Mouse (Mus musculus) C2C12 (cell line): ENCODE data around the gene S100a3. TPM values are rescaled to one million over a fixed set of nuclear protein-coding genes. Genes with fewer than 3 reads are reported as not detected.

Experiments
- H3K27me3 ChIP-seq: one replicate; pipeline ENCODE4 v1.6.1; 2011; ENCODE audit not compliant: control insufficient read depth, insufficient read depth, insufficient read length
- H3K36me3 ChIP-seq: one replicate; pipeline ENCODE4 v1.6.1; 2011; ENCODE audit not compliant: control insufficient read depth, insufficient read depth
- H3K4me3 ChIP-seq: one replicate; pipeline ENCODE4 v1.5.1; 2011; ENCODE audit warnings: mild to moderate bottlenecking, control low read depth; ENCODE audit not compliant: poor library complexity, insufficient read depth, severe bottlenecking
- H3K79me2 ChIP-seq: one replicate; pipeline ENCODE4 v1.6.1; 2011; ENCODE audit not compliant: control insufficient read depth, insufficient read depth
- H3K79me3 ChIP-seq: one replicate; pipeline ENCODE4 v1.6.1; 2011; ENCODE audit warnings: low read depth, control low read depth
- H3ac ChIP-seq: one replicate; pipeline ENCODE3; 2011; ENCODE audit warnings: low read depth; ENCODE audit not compliant: control insufficient read depth, insufficient read length
- CEBPB ChIP-seq: IDR thresholded peaks from one replicate; pipeline ENCODE4 v1.6.1; 2011; ENCODE audit warnings: low read depth, mild to moderate bottlenecking, control low read depth, moderate library complexity
- CTCF ChIP-seq: IDR thresholded peaks from one replicate; pipeline ENCODE4 v1.5.1; 2011; ENCODE audit not compliant: control insufficient read depth, insufficient read depth, insufficient read length
- FOSL1 ChIP-seq: IDR thresholded peaks from one replicate; pipeline ENCODE4 v1.8.0; 2011; ENCODE audit warnings: mild to moderate bottlenecking, low read length; ENCODE audit not compliant: poor library complexity, insufficient read depth, severe bottlenecking
- MAX ChIP-seq: IDR thresholded peaks from one replicate; pipeline ENCODE4 v1.6.1; 2011; ENCODE audit warnings: mild to moderate bottlenecking, control low read depth
- MYOD1 ChIP-seq: IDR thresholded peaks from one replicate; pipeline ENCODE4 v1.6.1; 2011; ENCODE audit warnings: low read depth; ENCODE audit not compliant: control insufficient read depth, insufficient read length
- MYOG ChIP-seq: IDR thresholded peaks from one replicate; pipeline ENCODE4 v1.6.1; 2011; ENCODE audit not compliant: control insufficient read depth, insufficient read length; ENCODE audit errors: extremely low read depth
- USF1 ChIP-seq: IDR thresholded peaks from one replicate; pipeline ENCODE4 v1.6.1; 2011; ENCODE audit warnings: low read depth, mild to moderate bottlenecking, control low read depth, moderate library complexity
- polyA plus RNA-seq: library from polyadenylated mRNA; unstranded; fragments of >200 nt; fragmentation: generic; extraction: Trizol; gene quantifications from one replicate; pipeline ENCODE4 v1.2.1, GENCODE M21; 2012; ENCODE audit warnings: missing spikeins

S100a3 gene
- polyA plus RNA-seq, 1 experiment, result 22.0 TPM

DNA sequence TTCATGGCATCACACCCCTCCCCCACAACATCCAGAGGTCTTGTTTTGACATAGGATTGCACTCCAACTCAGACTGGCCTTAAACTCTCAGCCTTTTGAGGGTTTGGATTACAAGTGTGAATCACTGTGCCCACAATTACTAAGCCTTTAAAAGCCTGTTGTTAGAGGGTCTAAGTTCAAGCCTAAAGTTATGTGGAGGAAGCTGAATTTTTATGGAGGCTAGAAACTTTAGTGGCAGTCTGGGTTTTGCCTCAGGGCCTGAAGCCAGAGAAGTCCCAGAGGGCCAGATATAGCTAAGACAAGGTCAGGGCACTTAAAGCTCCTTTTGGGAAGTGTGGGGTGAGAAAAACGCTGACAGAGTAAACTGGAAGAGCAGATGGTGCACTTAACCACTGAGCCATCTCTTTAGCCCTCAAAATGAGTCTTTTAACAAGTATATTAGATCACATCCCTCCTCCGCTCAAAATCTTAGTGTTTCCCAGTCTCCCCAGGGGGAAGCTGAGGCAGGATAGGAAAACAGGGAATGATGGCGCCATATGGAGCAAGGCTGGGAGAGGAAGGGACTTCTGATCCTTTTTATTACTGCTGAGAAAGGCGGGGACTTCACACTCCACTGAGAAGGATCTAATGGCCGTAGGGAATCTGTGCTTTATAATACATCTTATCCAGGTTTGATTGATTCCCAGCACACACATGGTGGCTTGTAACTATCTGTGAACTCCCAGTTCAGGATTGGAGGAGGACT lies 10.5 kb upstream of the S100a3 start:
- Histone ChIP-seq H3K79me2 (no peaks in the 10 kb centered on the region), H3K4me3 (no peak overlapping the region), H3ac (no peak overlapping the region), H3K36me3 (no peaks in the 10 kb centered on the region), H3K27me3 (no peaks in the 10 kb centered on the region), H3K79me3 (no peaks in the 10 kb centered on the region)
- TF ChIP-seq MYOD1 (no peak), CEBPB (peak; percentile 67), FOSL1 (peak; percentile 65)

- no peak overlapping the region for H3ac ChIP-seq
- no peak overlapping the region for H3K4me3 ChIP-seq
- no peaks in the 10 kb centered on the region for H3K79me2 ChIP-seq
- no peaks in the 10 kb centered on the region for H3K79me3 ChIP-seq
- TF ChIP-seq USF1, result no peak
- no peak for TF ChIP-seq FOSL1
- no peak for TF ChIP-seq MYOG
- TF ChIP-seq MYOD1, result no peak
- no peaks in the 10 kb centered on the region for H3K27me3 ChIP-seq
- H3K36me3 ChIP-seq, result no peaks in the 10 kb centered on the region
Measured at GRCm38 (mm10) chr3:90550421-90550790, 10.0 kb upstream of the S100a3 start.

GRCm38 (mm10) chr3:90552231-90552630 lies 8.1 kb upstream of the S100a3 start:
- H3ac ChIP-seq, result no peak overlapping the region
- H3K79me3 ChIP-seq, result no peaks in the 10 kb centered on the region
- no peak overlapping the region for H3K4me3 ChIP-seq
- no peaks in the 10 kb centered on the region for H3K27me3 ChIP-seq
- H3K36me3 ChIP-seq, result no peaks in the 10 kb centered on the region
- TF ChIP-seq USF1 (no peak), MYOG (no peak), CEBPB (peak; percentile 17), CTCF (no peak), MYOD1 (no peak), FOSL1 (no peak), MAX (no peak)
- no peaks in the 10 kb centered on the region for H3K79me2 ChIP-seq

- Histone ChIP-seq H3K36me3 (no peaks in the 10 kb centered on the region), H3K79me3 (no peaks in the 10 kb centered on the region), H3ac (no peak overlapping the region), H3K4me3 (no peak overlapping the region), H3K27me3 (no peaks in the 10 kb centered on the region), H3K79me2 (no peaks in the 10 kb centered on the region)
- TF ChIP-seq MYOD1, result no peak
- no peak for TF ChIP-seq CTCF
- no peak for TF ChIP-seq MYOG
- TF ChIP-seq MAX, result no peak
- TF ChIP-seq USF1, result no peak
- TF ChIP-seq CEBPB, result no peak
Measured at GRCm38 (mm10) chr3:90555954-90556353, 4.4 kb upstream of the S100a3 start.

DNA sequence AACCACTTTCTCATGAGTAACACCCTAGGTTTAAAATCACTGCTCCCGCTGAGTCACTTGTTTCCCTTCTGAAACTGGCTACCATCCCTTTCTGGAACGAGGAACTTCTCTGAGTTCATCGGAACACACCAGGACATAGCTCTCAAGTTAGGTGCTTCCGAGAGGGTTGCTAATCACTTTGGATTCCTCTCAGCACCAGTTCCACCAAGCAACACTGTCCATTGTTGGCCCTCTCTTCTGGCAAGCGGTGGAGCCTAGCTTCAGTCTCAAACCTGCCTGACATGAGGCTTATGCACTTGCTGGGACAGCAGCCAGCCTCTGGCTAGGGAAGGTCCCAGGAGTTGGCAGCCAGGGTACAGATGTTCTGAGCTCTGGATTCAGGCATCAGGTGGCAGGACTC lies 14.3 kb downstream of the S100a3 start:
- TF ChIP-seq CEBPB, result no peak
- peak; percentile 8 for TF ChIP-seq MAX
- TF ChIP-seq FOSL1, result peak; percentile 2
- Histone ChIP-seq H3K79me2 (no peaks in the 10 kb centered on the region), H3K36me3 (no peaks in the 10 kb centered on the region), H3K79me3 (no peaks in the 10 kb centered on the region), H3ac (no peak overlapping the region), H3K4me3 (no peak overlapping the region), H3K27me3 (no peaks in the 10 kb centered on the region)

GRCm38 (mm10) chr3:90575320-90575719 lies 14.9 kb downstream of the S100a3 start:
- Histone ChIP-seq H3K79me2 (no peaks in the 10 kb centered on the region), H3K4me3 (no peak overlapping the region), H3K79me3 (no peaks in the 10 kb centered on the region), H3ac (no peak overlapping the region), H3K27me3 (no peaks in the 10 kb centered on the region), H3K36me3 (no peaks in the 10 kb centered on the region)
- TF ChIP-seq CEBPB (peak; percentile 82), CTCF (no peak)
